Mouse (Mus musculus) lung, postnatal 14 days (tissue): ENCODE data around the gene Usp12.
A peak's percentile ranks its signal among the peaks of the same experiment; 100 is the strongest.

Source experiments
- DNase-seq: peaks from one replicate; pipeline ENCODE4 v3.0.0; 2021

Gene Usp12

DNA sequence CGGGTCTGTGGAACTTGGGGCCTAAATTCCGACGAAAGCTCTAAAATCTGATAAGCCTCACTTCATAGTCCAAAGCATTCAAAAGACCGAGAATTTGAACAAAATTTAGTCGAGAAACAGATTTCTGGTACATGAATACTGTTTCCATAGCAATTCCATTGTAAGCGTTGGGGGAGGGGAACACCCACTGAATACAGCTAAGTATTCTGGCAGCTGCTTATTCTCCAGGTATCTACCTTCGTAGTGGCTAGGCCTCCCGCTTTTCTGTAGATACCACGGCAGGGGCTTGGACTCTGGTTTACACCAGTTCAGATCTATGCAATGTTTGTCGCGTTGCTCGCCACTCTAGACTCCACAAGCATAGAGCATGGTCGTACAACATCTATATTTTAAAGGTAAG lies 922 bp upstream of the Usp12 start:
- no peak for DNase-seq

- peak; percentile 49 for DNase-seq
Measured at GRCm38 (mm10) chr5:146794084-146794852, 538 bp downstream of the Usp12 start.

- no peak for DNase-seq
Measured at GRCm38 (mm10) chr5:146793630-146794083, 1.1 kb downstream of the Usp12 start.

- no peak for DNase-seq
Measured at GRCm38 (mm10) chr5:146792140-146792791, 2.5 kb downstream of the Usp12 start.

GRCm38 (mm10) chr5:146790944-146791343 lies 3.9 kb downstream of the Usp12 start:
- no peak for DNase-seq

DNA sequence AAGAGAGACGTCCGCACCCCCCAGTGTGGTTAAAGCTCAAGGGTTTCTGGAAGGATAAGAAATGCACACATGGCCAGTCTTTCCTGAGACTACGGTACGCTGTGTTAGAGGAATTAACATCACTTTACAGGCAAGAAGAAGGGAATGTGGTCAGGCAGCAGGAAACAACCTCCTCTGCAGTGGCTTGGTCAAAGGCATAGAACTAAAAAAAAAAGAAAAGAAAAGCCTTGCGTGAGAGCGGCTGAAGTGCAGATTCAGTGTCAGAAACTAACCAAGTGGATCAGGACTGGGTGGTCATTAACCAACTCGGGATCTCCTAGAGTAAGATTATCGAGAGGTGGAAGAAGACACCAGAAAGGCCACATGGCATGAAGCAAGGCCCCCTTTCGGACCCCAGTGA lies 5.4 kb downstream of the Usp12 start:
- no peak for DNase-seq

- no peak for DNase-seq
Measured at GRCm38 (mm10) chr5:146786123-146786522, 8.7 kb downstream of the Usp12 start.

GRCm38 (mm10) chr5:146783891-146784290 lies 10.9 kb downstream of the Usp12 start:
- no peak for DNase-seq

- DNase-seq, result no peak
Measured at GRCm38 (mm10) chr5:146783300-146783699, 11.5 kb downstream of the Usp12 start.

DNA sequence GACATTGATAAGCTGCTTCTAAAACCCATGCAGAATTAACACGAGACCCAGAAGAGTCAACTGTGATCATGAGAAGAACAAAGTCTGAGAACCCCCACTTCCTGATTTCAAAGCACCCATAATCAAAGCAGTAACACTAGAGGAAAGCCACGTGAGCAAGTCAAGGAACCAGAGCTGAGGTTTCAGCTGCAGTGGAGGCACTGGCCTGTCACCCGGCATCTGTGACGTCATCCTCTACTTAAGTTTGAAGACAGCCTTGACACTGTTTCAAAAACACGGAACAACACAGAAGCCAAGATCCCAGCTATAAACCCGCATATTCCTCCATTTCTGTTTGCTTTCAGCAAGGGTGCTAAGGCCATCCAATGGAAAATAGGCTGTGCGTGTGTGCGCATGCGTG lies 13.1 kb downstream of the Usp12 start:
- DNase-seq, result no peak

DNA sequence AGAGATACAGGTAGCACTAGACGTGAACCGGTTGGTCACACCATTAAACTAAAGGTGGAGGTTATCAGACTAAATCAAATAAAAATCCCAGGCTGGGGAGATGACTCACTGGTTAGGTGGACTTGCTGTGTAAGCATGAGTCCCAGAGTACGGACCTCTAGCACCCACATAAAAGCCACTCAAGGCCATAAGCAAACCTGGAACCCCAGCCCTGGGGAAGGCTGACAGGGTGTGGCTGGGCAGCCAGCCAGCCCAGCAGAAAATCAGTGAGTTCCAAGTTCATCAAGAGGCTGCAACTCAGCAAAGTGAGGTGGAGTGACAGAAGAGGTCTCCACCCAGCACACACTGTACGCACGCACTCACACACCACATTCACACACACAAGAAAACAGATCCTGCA lies 14.9 kb downstream of the Usp12 start:
- peak; percentile 50 for DNase-seq

DNA sequence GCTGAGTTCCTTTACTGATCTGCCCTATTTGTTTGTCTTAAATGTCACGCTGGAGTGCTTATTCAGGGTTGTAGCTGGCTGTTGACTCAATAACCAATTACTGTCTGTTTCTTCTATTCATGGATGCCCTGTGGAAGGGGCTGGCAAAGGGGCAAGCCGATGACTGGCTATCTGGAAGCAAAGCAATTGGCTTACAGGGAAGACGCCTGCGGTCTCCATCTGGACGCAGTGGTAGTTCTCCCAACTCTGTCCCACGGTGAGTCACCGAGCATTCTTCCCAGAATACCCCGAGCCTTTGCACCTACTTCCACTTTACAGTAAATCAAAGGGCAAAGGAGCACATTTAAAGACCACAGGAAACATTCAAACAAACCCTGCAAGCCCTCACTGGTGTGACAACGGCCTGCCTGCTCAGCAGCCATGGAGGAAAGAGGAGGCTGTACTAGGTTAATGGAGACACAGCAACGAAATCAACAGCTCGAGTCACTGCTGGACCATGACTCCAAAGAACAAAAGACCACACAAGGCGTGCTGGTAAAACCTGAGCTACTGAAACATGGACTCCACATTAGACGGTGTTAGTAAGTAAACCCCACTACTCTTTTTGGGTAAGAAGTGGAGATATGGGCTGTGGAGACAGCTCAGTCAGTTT lies 17.7 kb downstream of the Usp12 start:
- no peak for DNase-seq

DNA sequence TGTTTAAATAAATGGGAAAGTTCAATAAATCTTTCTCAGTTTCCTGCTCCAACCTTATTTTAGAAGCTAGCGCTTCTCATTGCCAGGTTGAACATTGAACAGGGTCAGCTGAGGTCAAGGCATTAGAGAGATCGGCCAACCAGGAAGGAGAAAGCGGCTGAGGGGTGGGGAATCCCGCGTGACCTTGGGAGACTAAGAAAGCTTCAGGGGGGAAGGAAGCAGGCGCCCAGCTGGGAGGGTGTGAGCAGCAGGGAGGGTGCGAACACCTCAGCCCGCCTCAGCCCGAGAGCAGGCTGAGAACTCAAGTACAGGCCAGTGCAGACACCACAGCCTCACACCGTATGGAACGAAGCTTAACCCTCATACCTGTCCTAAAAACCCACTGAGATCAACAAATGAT lies 22.8 kb downstream of the Usp12 start:
- DNase-seq, result peak; percentile 32

GRCm38 (mm10) chr5:146770002-146770848 lies 24.6 kb downstream of the Usp12 start:
- peak; percentile 24 for DNase-seq

- DNase-seq, result no peak
Measured at GRCm38 (mm10) chr5:146765791-146766190, 29.0 kb downstream of the Usp12 start.

DNA sequence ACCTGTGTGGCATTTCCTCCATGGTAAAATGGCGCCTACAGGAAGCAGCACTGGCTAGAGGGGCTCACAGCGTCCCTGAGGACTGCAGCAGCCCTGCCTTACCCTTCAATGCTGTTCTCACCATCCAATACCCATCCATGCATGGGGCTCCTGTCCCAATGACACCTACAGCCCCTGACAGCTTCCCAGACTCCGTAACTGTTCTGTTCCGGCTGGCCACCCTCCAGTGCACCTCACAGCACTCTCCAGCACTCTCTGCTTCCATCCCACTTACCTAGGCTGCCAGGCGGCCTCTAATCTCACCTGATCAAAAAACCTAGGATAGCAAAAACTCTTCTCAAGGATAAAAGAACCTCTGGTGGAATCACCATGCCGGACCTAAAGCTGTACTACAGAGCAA lies 35.6 kb downstream of the Usp12 start:
- no peak for DNase-seq

- no peak for DNase-seq
Measured at GRCm38 (mm10) chr5:146757921-146758320, 36.9 kb downstream of the Usp12 start.

- DNase-seq, result no peak
Measured at GRCm38 (mm10) chr5:146757316-146757715, 37.5 kb downstream of the Usp12 start.

DNA sequence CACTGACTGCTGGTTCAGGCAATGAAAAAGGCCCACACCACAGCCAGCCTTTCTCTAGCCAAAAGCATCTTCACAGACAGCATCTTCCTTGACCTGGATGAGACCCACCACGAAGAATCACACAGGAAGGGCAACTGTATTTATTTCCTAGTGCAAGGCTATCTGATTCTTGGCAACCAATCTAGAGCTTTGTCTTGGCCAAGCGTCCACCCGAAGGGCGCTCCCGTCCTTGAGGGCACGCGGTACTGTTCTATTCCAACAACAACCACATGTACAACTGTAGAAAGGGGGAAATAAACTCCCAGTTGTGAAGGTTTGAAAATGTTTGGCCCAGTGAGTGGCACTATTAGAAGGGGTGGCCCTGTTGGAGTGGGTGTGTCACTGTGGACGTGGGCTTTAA lies 41.6 kb downstream of the Usp12 start:
- DNase-seq, result no peak

- no peak for DNase-seq
Measured at GRCm38 (mm10) chr5:146750958-146751357, 43.8 kb downstream of the Usp12 start.

DNA sequence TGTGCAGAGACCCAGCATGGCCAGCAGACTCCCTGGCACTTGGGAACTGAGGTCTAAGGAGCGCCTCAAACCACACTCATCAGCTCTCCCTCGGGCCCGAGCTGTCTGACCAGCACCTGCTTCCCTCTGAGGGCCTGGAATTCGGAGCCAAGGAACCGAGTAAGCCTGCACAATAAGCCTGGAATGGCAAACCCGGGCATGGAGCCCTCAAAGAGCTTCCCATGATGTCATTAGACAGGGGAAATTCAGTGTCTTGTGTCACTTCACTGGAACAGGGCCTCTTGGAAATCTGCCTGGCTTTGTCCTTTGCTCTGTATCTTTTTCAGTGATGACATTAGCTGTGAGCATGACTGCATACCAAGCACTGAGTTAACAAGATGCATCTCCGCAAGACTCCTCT lies 44.5 kb downstream of the Usp12 start:
- no peak for DNase-seq

- no peak for DNase-seq
Measured at GRCm38 (mm10) chr5:146749857-146750256, 44.9 kb downstream of the Usp12 start.

- DNase-seq, result no peak
Measured at GRCm38 (mm10) chr5:146736970-146737495, 57.8 kb downstream of the Usp12 start.
